Mouse (Mus musculus) adrenal gland, postnatal 14 days (tissue): ENCODE data around the gene Tenm4. TPM values are rescaled to one million over a fixed set of nuclear protein-coding genes. Genes with fewer than 3 reads are reported as not detected.

Experiments used
- DNase-seq: peaks from one replicate; pipeline ENCODE4 v3.0.0; 2021; ENCODE audit warnings: mixed read lengths
- total RNA-seq: library from RNA; stranded (reverse); gene quantifications from 2 replicates; pipeline ENCODE4 v1.2.3, GENCODE M21; 2021

The Tenm4 gene
- total RNA-seq, 1 experiment from 2014 or later: 15.6 TPM

- DNase-seq: no peak
These were observed 354.3 kb downstream of the Tenm4 start for GRCm38 (mm10) chr7:96525344-96525743.

- no peak for DNase-seq
These were observed 359.8 kb downstream of the Tenm4 start for GRCm38 (mm10) chr7:96530571-96531426.

- no peak for DNase-seq
These were observed 361.1 kb downstream of the Tenm4 start for GRCm38 (mm10) chr7:96531954-96532737.

GRCm38 (mm10) chr7:96532804-96533400 lies 361.9 kb downstream of the Tenm4 start:
- no peak for DNase-seq

GRCm38 (mm10) chr7:96536313-96536880 lies 365.4 kb downstream of the Tenm4 start:
- DNase-seq: no peak

GRCm38 (mm10) chr7:96539248-96540034 lies 368.4 kb downstream of the Tenm4 start:
- DNase-seq: peak; percentile 20

- DNase-seq: no peak
These were observed 369.5 kb downstream of the Tenm4 start for GRCm38 (mm10) chr7:96540458-96541096.

GRCm38 (mm10) chr7:96545979-96546378 lies 374.9 kb downstream of the Tenm4 start:
- DNase-seq: no peak

GRCm38 (mm10) chr7:96551809-96552208 lies 380.8 kb downstream of the Tenm4 start:
- no peak for DNase-seq

GRCm38 (mm10) chr7:96552292-96552860 lies 381.3 kb downstream of the Tenm4 start:
- no peak for DNase-seq

GRCm38 (mm10) chr7:96554277-96554690 lies 383.2 kb downstream of the Tenm4 start:
- DNase-seq: peak; percentile 56

GRCm38 (mm10) chr7:96555294-96555693 lies 384.2 kb downstream of the Tenm4 start:
- DNase-seq: no peak

GRCm38 (mm10) chr7:96556756-96557155 lies 385.7 kb downstream of the Tenm4 start:
- DNase-seq: no peak

- DNase-seq: no peak
These were observed 391.8 kb downstream of the Tenm4 start for GRCm38 (mm10) chr7:96562890-96563289.

- DNase-seq: no peak
These were observed 392.5 kb downstream of the Tenm4 start for GRCm38 (mm10) chr7:96563329-96564065.

GRCm38 (mm10) chr7:96565806-96566205 lies 394.8 kb downstream of the Tenm4 start:
- DNase-seq: peak; percentile 17

- no peak for DNase-seq
These were observed 395.2 kb downstream of the Tenm4 start for GRCm38 (mm10) chr7:96566260-96566659.

GRCm38 (mm10) chr7:96568034-96568433 lies 397.0 kb downstream of the Tenm4 start:
- DNase-seq: no peak

GRCm38 (mm10) chr7:96570965-96571364 lies 399.9 kb downstream of the Tenm4 start:
- no peak for DNase-seq

- DNase-seq: no peak
These were observed 401.9 kb downstream of the Tenm4 start for GRCm38 (mm10) chr7:96572995-96573394.
